Mouse (Mus musculus) macrophage (primary cell): ENCODE results near the gene Psd. TPM values are rescaled to one million over a fixed set of nuclear protein-coding genes. Genes with fewer than 3 reads are reported as not detected.

Experiments used
- H3K27ac ChIP-seq: fragments of 350-480 bp; formaldehyde crosslinking; 2 replicates; pipeline ENCODE4 v1.9.0; 2021
- H3K36me3 ChIP-seq: fragments of 350-480 bp; formaldehyde crosslinking; 2 replicates; pipeline ENCODE4 v1.9.0; 2021; ENCODE audit errors: inconsistent target
- H3K4me3 ChIP-seq: fragments of 350-480 bp; formaldehyde crosslinking; 2 replicates; pipeline ENCODE4 v1.9.0; 2021; ENCODE audit errors: inconsistent target
- H3K79me2 ChIP-seq: fragments of 350-480 bp; formaldehyde crosslinking; 2 replicates; pipeline ENCODE4 v1.9.0; 2021; ENCODE audit errors: inconsistent target
- WGBS: methylation state at CpG from one replicate; pipeline ENCODE4 v1.1.7; 2026; ENCODE audit warnings: inconsistent platforms; ENCODE audit not compliant: missing documents; 5-methylcytosine and 5-hydroxymethylcytosine counted together
- polyA plus RNA-seq: library from polyadenylated mRNA; stranded (reverse); fragments of 250-400 nt; gene quantifications from 3 replicates; pipeline ENCODE4 v1.2.4, GENCODE M21; 2018; ENCODE audit warnings: inconsistent platforms

Psd gene
- polyA plus RNA-seq, 1 experiment from 2014 or later: 0.13 TPM

DNA sequence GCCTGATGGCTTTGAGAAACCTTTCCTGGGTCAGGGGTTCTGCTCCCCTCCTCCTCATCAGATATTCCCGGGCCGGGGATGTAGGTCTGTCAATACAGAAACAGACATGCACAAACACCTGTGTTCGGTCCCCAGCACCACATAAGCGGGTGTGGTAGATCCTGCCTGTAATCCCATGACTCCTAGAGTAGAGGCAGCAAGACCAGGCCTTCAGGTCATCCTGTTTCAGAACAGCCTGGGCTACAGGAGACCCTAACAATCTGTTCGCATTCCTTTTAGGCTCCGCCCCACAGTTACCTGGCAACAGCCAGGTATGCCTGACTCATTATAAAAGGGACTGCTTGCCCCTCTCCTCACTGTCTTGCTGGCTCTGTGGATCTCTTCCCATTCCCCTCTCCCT is 22.6 kb upstream of the Psd start:
- Histone ChIP-seq H3K4me3 (peak overlapping the region; percentile 21), H3K36me3 (no peaks in the 10 kb centered on the region), H3K27ac (no peak overlapping the region), H3K79me2 (no peaks in the 10 kb centered on the region)
- 56% methylated on average over 6 of the region's 6 CpGs for WGBS

DNA sequence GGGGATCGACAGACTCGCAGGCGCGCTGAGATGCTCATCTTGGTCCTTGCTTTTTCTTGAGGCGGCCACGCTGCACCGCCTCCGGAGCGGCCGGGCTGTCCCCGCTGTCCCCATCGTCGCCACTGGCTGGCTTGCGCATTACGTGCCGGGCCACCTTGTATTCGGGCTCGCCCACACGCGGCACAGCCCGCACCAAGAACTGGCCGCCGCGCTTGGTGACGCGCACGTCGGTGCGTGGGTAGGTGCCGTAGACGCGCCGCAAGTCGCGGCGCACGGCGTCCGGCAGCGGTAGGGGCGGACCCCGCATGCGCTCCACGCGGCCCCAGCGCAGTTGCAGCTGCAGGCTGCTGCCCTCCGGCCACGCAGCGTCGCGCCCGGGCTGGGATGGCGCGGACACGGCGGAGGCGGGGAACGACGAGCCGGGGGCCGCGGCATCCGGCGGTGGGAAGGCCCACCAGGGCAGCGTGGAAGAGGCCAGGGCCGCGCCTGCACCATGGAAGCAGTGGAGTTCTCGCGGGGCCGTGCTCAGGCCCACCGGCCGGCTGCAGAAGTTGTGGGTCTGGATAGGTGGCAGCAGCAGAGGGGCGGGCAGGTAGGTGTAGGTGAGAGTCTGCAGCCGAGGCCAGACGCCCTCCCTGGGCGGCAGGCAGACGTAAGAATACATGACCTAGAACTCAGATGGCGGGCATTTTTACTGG is 22.0 kb upstream of the Psd start:
- WGBS: under 1% methylated on average over 76 of the region's 78 CpGs
- Histone ChIP-seq H3K79me2 (no peaks in the 10 kb centered on the region), H3K36me3 (no peaks in the 10 kb centered on the region), H3K27ac (no peak overlapping the region), H3K4me3 (peak overlapping the region; percentile 61)

DNA sequence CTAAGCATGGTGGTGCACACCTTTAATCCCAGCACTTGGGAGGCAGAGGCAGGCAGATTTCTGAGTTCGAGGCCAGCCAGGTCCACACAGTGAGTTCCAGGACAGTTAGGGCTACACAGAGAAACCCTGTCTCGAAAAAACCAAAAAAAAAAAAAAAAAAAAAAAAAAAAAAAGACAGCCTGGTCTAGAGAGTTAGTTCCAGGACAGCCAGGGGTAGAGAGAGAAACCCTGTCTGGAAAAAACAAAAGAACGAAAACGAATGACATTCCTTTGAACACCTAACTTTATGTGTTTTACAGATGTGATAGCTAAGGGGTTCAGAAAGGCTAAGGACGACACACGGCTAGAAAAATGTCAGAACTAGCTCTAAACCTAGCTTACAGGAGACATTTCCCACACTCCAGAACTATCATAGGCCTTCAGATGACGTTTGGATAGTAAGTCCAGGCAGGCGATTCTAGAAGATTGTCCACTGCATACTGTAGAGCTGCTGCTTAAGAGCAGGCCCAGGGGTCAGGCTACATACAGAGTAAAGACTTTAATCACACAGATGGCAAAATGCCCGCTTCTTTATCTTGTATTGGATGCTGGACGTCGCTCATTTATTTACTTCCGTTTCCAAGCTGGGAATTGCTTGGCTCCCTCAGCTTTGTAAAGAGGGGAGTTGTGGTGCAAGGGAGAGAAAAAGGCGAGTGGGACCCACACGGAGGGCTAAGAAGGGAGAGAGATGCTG is 21.1 kb upstream of the Psd start:
- Histone ChIP-seq H3K36me3 (no peaks in the 10 kb centered on the region), H3K4me3 (peak overlapping the region; percentile 61), H3K79me2 (no peaks in the 10 kb centered on the region), H3K27ac (no peak overlapping the region)
- 25% methylated on average over 14 of the region's 14 CpGs for WGBS

DNA sequence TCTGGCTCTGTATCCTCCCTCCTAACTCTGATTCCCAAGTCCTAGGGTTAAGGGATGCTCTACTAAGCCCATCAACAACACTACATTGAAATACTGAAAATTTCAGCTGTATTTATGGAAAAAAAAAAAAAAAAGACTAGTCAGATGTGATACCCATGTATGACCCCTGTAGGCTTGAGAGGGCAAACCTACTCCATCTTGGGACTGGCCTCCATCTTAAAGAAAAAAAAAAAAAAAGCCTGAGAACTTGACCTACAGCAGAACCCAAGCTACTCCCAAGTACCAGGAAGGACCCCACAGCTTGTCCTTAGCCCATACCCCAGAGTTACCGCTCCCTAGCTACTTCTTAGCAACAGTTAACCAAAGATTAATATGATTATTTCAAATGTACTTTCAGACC is 20.2 kb upstream of the Psd start:
- no peaks in the 10 kb centered on the region for H3K36me3 ChIP-seq
- no peak overlapping the region for H3K27ac ChIP-seq
- H3K79me2 ChIP-seq: no peaks in the 10 kb centered on the region
- no peak overlapping the region for H3K4me3 ChIP-seq
- 100% methylated on average over 1 of the region's 1 CpGs for WGBS

DNA sequence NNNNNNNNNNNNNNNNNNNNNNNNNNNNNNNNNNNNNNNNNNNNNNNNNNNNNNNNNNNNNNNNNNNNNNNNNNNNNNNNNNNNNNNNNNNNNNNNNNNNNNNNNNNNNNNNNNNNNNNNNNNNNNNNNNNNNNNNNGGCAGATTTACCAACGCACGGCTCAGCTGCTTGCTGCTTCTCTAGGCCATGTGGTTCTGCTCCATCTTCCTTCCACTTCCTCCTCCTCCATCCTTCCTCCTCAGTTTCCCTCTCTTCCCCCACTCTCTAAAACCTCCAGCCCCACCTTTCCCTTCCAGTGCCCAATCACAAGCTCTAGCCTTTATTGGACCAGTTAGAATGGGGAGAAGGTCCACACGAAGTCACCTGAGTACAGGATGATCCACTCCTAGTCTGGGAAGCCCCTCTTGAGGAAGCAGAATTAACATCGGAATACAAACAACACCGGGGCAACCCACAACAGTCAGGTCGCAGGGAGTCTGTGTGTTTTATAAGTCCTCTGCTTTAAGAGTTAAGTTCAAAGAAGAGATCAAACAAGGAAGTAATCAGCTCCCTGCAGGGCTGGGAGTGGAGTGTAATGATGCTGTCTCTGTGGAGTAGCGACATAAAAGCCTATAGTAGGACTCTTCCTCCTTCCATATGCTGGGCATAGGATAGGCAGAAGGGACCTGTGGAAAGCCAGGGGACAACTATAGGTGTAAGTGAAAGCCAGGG is 17.9 kb upstream of the Psd start:
- Histone ChIP-seq H3K36me3 (no peaks in the 10 kb centered on the region), H3K27ac (no peak overlapping the region), H3K79me2 (no peaks in the 10 kb centered on the region), H3K4me3 (no peak overlapping the region)
- WGBS: 45% methylated on average over 7 of the region's 7 CpGs

DNA sequence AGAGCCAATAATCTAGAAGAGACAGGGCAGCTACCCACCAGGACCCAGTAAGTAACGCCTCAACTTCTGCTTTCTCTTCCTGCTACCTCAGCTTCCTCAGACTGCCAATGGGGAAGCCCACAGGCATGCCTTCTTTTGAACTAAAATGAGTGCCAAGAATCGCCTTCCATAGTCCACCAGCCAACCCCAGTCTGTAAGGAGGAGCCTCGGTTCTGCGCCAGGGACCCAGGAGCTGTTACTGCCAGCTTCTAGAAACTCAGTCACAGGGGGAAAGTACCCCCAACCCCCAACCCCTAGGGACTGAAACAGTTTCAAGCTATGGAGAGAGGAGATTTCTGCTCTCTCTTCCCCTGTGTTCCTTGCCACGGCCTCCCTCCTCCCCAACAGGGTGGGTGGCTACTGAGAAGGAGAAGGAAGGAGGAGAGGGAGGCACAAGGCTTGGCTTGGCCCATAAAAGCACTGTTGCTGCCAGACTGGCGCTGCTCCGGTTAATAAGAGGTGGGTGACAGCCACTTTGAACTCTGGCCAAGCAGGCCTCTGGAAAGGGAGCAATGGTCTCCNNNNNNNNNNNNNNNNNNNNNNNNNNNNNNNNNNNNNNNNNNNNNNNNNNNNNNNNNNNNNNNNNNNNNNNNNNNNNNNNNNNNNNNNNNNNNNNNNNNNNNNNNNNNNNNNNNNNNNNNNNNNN is 12.5 kb upstream of the Psd start:
- WGBS: 0% methylated on average over 7 of the region's 7 CpGs
- peak overlapping the region; percentile 97 for H3K27ac ChIP-seq
- peaks cover 22% of the 10 kb centered on the region for H3K79me2 ChIP-seq
- peak overlapping the region; percentile 95; the same call in 1 of the 2 replicates for H3K4me3 ChIP-seq
- no peaks in the 10 kb centered on the region for H3K36me3 ChIP-seq

DNA sequence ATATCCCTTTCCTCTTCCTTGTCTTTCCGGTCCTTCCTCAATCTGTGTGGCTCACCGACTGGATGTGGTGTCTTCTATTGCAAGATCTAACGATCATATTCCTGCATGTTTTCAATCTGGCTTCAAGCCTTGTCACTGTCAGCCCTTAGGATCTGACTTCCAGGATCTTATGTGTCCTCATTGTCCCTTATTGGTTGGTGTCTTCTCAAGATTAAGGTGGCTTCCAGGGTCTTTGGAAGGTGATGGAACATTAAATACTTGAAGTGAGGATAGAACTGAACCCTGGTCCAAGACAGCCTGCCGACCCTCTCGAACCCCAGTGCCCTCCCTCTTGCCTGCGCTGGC is 12.0 kb upstream of the Psd start:
- WGBS: 0% methylated on average over 5 of the region's 6 CpGs
- Histone ChIP-seq H3K27ac (peak overlapping the region; percentile 97), H3K36me3 (no peaks in the 10 kb centered on the region), H3K79me2 (peaks cover 22% of the 10 kb centered on the region), H3K4me3 (peak overlapping the region; percentile 95)

DNA sequence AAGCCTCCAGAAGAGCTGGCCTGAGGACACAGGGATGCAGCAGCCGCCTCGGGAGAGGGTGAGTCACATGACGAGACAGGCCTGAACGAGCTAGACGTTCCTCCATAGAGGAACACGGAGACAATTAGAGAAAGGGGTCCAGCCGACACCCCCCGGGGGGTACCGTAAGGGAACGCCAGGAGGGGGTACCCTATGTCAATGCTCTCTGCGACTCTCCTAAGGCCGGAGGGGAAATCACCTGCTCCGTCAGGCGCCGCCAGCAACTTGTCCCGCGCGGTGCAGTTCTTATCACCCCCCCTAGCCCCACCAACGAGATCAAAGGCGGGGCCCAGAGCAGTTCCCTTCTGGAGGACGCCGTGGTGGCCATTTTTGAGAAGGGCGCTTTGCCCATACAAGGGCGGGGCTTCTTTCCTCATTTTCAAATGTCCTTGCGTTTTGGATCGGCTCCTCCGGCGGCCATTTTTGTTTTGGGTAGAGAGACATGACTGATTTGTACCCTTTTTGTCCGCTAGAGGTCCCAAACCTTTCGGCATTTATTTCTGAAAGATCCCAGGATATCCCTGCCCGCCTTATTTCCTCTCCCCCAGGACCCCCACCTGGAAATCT is 11.5 kb upstream of the Psd start, which contains the start of gene Cuedc2:
Gene Cuedc2 (minus strand): TSS at position 372 of the 606 bp plus-strand sequence.
- under 1% methylated on average over 31 of the region's 31 CpGs for WGBS

DNA sequence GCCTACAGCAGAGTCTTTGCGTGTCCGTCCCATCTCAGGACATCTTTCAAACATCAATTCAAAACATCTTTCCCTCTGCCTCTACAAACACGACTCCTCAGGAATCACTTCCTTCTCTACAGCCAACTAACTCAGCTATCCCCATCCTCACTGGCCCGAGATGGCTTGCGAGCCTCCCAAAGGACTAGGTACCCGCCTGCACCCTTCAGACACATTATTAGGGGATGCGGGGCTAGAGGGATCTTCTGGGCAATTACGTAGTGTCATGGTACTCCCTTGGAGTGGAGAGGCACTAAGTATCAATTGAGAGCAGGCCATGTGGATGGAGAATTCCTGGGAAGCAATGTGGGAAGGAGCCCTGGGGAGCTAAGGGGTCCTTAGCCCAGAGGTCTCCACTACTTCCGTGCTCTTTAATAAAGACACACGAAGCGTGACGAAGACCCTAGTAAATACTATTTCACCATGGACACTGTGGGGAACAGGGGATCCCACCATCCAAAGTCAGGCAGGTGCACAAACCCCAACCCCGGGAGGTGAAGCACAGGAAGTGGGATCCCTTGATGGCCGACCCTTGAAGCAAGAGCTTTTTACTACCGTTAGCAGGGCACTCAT is 10.9 kb upstream of the Psd start:
- H3K4me3 ChIP-seq: peak overlapping the region; percentile 95
- no peaks in the 10 kb centered on the region for H3K36me3 ChIP-seq
- H3K79me2 ChIP-seq: peaks cover 22% of the 10 kb centered on the region
- WGBS: 36% methylated on average over 15 of the region's 15 CpGs
- H3K27ac ChIP-seq: peak overlapping the region; percentile 97

More for the DNA sequence above, 11.5 kb upstream of the Psd start, which contains the start of gene Cuedc2:
- no peaks in the 10 kb centered on the region for H3K36me3 ChIP-seq
- peak within 1 kb of the TSS; percentile 97 for H3K27ac ChIP-seq
- H3K4me3 ChIP-seq: peak within 1 kb of the TSS; percentile 95
- H3K79me2 ChIP-seq: peaks cover 22% of the 10 kb centered on the region

DNA sequence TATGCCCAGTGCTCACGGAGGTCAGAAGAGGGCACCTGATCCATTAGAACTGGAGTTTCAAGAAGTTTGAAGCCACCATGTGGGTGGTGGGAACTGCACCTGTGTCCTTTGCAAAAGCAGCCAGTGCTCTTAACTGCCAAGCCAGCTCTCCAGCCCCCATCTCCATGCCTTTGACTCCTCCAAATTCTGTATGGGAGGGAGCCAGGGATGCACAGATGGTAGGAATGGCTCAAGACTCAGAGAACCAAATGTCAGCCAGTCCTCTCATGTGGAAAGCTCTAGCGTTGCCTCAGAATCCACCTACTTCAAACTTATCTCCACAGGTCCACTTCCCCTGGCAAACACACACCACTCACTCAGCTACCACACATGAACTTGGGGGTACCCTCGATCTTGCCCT is 7.0 kb upstream of the Psd start:
- peaks cover 22% of the 10 kb centered on the region for H3K79me2 ChIP-seq
- 90% methylated on average over 3 of the region's 3 CpGs for WGBS
- H3K36me3 ChIP-seq: peaks cover 13% of the 10 kb centered on the region; the same call in 1 of the 2 replicates
- H3K4me3 ChIP-seq: no peak overlapping the region
- no peak overlapping the region for H3K27ac ChIP-seq

DNA sequence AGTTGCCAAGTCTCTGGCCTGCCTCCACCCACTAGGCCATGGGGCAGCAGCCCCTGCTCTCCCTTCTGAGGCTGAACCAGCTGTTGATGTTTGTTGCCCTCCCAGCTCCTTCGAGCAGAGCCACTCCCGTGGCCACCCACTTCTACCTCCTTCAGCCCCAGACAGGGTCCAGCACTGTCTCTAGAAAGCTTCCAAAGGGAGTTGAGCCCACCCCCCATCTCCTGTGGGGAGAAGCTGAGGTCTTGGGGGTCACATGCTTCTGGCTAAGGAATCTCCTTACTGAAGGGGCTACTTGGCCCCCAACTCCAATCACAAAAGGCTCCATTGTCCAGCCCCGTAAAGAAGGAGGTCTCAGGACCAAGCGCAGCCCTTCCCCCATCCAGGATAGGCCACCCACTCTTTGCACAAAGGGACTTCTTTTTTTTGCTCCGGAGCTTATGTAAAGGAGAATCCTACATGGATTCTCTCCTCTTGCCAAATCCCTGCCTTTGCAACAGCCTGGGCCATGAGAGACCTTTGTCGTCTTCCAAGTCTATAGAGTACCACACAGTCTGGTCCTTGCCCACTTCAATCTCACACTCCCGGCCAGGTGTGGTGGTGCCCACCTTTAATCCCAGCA is 5.9 kb upstream of the Psd start:
- 81% methylated on average over 7 of the region's 7 CpGs for WGBS
- Histone ChIP-seq H3K79me2 (peaks cover 15% of the 10 kb centered on the region), H3K27ac (no peak overlapping the region), H3K4me3 (no peak overlapping the region), H3K36me3 (peaks cover 13% of the 10 kb centered on the region; the same call in 1 of the 2 replicates)

DNA sequence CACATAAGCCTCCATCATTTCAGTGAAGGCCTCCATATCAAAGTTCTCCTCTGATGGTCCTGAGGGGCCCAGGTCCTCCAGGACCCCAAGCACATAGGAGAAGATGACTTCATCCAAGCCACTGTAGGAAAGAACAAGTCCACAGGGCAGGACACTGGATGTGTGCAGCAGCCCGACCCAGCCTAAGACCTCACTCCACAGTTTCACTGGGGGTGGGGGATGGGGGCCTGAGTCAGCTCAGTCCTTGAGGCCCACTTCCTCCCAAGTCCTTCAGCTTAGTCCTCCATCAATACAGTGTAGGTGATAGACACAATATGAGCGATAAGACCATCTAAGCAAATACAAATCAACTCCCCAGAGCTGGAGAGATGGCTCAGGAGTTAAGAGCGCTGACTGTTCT is 5.0 kb upstream of the Psd start:
- peaks cover 6% of the 10 kb centered on the region; the same call in 1 of the 2 replicates for H3K79me2 ChIP-seq
- H3K4me3 ChIP-seq: no peak overlapping the region
- H3K27ac ChIP-seq: no peak overlapping the region
- peaks cover 13% of the 10 kb centered on the region; the same call in 1 of the 2 replicates for H3K36me3 ChIP-seq
- WGBS: 77% methylated on average over 3 of the region's 3 CpGs

DNA sequence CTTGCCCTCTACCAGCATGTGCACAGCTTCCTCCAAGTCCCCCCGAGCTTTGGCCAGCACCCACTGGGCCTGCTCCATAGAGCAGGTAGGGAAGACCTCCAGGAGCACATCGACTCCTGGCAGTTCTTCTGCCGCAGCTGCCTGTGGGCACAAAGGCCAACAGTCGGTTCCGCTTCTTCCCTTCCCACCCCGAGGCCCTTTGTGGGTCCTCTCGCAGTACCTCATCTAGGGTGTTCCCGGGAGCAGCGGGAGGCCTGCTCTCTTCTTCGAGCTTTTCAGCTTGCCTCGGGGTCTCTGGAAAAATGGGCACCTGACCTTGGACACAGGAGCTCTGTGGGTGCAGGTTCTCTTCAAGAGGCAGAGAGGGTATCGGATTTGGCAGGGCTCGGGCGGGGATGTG is 4.4 kb upstream of the Psd start:
- 98% methylated on average over 13 of the region's 14 CpGs for WGBS
- H3K27ac ChIP-seq: no peak overlapping the region
- H3K36me3 ChIP-seq: peaks cover 13% of the 10 kb centered on the region; the same call in 1 of the 2 replicates
- peaks cover under 1% of the 10 kb centered on the region; the same call in 1 of the 2 replicates for H3K79me2 ChIP-seq
- H3K4me3 ChIP-seq: no peak overlapping the region
